Mouse (Mus musculus) liver, postnatal 0 days (tissue): Measurements from ENCODE around the gene Adamtsl2. TPM values are rescaled to one million over a fixed set of nuclear protein-coding genes. Genes with fewer than 3 reads are reported as not detected.
A peak's percentile ranks its signal among the peaks of the same experiment; 100 is the strongest.

ENCODE experiments used
- ATAC-seq: fragments of 200-750 bp; cut with Nextera tagmentation; 2 replicates; pipeline ENCODE4 v1.8.0; 2017; ENCODE audit warnings: mild to moderate bottlenecking, moderate library complexity
- DNase-seq: peaks from one replicate; pipeline ENCODE4 v3.0.0-alpha.2; 2016
- H3K27ac ChIP-seq: fragments of 300-500 bp; sonication (generic); 2 replicates; pipeline ENCODE4 v1.5.1; 2014; ENCODE audit warnings: antibody characterized with exemption, moderate library complexity, mild to moderate bottlenecking, low read depth
- H3K27me3 ChIP-seq: fragments of 300-500 bp; sonication (generic); 2 replicates; pipeline ENCODE4 v1.6.1; 2014; ENCODE audit warnings: low read length, control low read depth, mixed read lengths; ENCODE audit not compliant: insufficient read depth
- H3K36me3 ChIP-seq: fragments of 300-500 bp; sonication (generic); replicated peaks from 2 replicates; pipeline ENCODE4 v1.6.1; 2014; ENCODE audit warnings: mild to moderate bottlenecking, control low read depth, low read length, moderate library complexity, mixed read lengths; ENCODE audit not compliant: insufficient read depth
- H3K4me1 ChIP-seq: fragments of 300-500 bp; sonication (generic); 2 replicates; pipeline ENCODE4 v1.6.1; 2014; ENCODE audit warnings: antibody characterized with exemption, mild to moderate bottlenecking, control low read depth; ENCODE audit not compliant: insufficient read depth
- H3K4me2 ChIP-seq: fragments of 300-500 bp; sonication (generic); 2 replicates; pipeline ENCODE4 v1.6.1; 2014; ENCODE audit warnings: low read depth, mild to moderate bottlenecking, low read length, moderate library complexity, mixed read lengths
- H3K4me3 ChIP-seq: fragments of 300-500 bp; sonication (generic); 2 replicates; pipeline ENCODE4 v1.5.1; 2014; ENCODE audit warnings: low read depth, low read length
- H3K9ac ChIP-seq: fragments of 300-500 bp; sonication (generic); replicated peaks from 2 replicates; pipeline ENCODE4 v1.6.1; 2014; ENCODE audit warnings: mild to moderate bottlenecking, moderate library complexity
- H3K9me3 ChIP-seq: fragments of 300-500 bp; sonication (generic); 2 replicates; pipeline ENCODE4 v1.6.1; 2016; ENCODE audit warnings: mild to moderate bottlenecking, control low read depth, low read length, mixed read lengths
- CTCF ChIP-seq: sonication (generic); IDR thresholded peaks from 2 replicates; pipeline ENCODE4 v1.5.1; 2016; ENCODE audit warnings: antibody characterized with exemption, low read depth
- EP300 ChIP-seq: IDR thresholded peaks from 2 replicates; pipeline ENCODE4 v1.6.1; 2016; ENCODE audit warnings: antibody characterized with exemption, low read depth, mild to moderate bottlenecking
- WGBS: fragments of 180-500 bp; shearing (Covaris S2); extraction: QIAGEN DNeasy Blood & Tissue Kit; methylation state at CpG from one replicate; pipeline ENCODE4 v1.1.7; 2014; ENCODE audit not compliant: insufficient replicate concordance; 5-methylcytosine and 5-hydroxymethylcytosine counted together
- polyA plus RNA-seq: library from polyadenylated mRNA; unstranded; fragments of >200 nt; fragmentation: Nextera tagmentation; extraction: Ambion mirVana; gene quantifications from 2 replicates; pipeline ENCODE4 v1.2.1, GENCODE M21; 2015

Gene Adamtsl2
- polyA plus RNA-seq, 1 experiment from 2014 or later: 1.1 TPM

GRCm38 (mm10) chr2:27042131-27042844 lies 36.9 kb upstream of the Adamtsl2 start:
- DNase-seq: peak; percentile 87
- H3K27ac ChIP-seq: peak overlapping the region; percentile 96
- no peak overlapping the region for H3K4me2 ChIP-seq
- no peaks in the 10 kb centered on the region for H3K36me3 ChIP-seq
- H3K4me3 ChIP-seq: no peak overlapping the region
- WGBS: 55% methylated on average over 8 of the region's 8 CpGs
- H3K9ac ChIP-seq: peak overlapping the region; percentile 34; the same call in 1 of the 2 replicates
- H3K27me3 ChIP-seq: no peaks in the 10 kb centered on the region
- no peak for TF ChIP-seq CTCF
- peak; percentile 79; the same call in 1 of the 2 replicates for TF ChIP-seq EP300
- no peaks in the 10 kb centered on the region for H3K9me3 ChIP-seq
- peak; percentile 91 for ATAC-seq
- H3K4me1 ChIP-seq: peaks cover 11% of the 10 kb centered on the region

GRCm38 (mm10) chr2:27043461-27043860 lies 35.7 kb upstream of the Adamtsl2 start:
- peak; percentile 88 for TF ChIP-seq CTCF
- TF ChIP-seq EP300: no peak
- Histone ChIP-seq H3K4me1 (peaks cover 11% of the 10 kb centered on the region), H3K4me3 (no peak overlapping the region), H3K9ac (no peak overlapping the region), H3K27ac (peak overlapping the region; percentile 96; the same call in 1 of the 2 replicates), H3K4me2 (no peak overlapping the region), H3K36me3 (no peaks in the 10 kb centered on the region), H3K27me3 (no peaks in the 10 kb centered on the region), H3K9me3 (no peaks in the 10 kb centered on the region)
- peak; percentile 82 for DNase-seq
- WGBS: 12% methylated on average over 3 of the region's 3 CpGs
- ATAC-seq: peak; percentile 46

GRCm38 (mm10) chr2:27044166-27044565 lies 35.0 kb upstream of the Adamtsl2 start:
- no peaks in the 10 kb centered on the region for H3K27me3 ChIP-seq
- H3K27ac ChIP-seq: no peak overlapping the region
- peaks cover 11% of the 10 kb centered on the region for H3K4me1 ChIP-seq
- TF ChIP-seq CTCF (no peak), EP300 (no peak)
- ATAC-seq (no peak), DNase-seq (no peak)
- WGBS: 77% methylated on average over 4 of the region's 4 CpGs
- no peak overlapping the region for H3K4me2 ChIP-seq
- H3K9ac ChIP-seq: no peak overlapping the region
- H3K9me3 ChIP-seq: no peaks in the 10 kb centered on the region
- no peaks in the 10 kb centered on the region for H3K36me3 ChIP-seq
- no peak overlapping the region for H3K4me3 ChIP-seq

GRCm38 (mm10) chr2:27044641-27045040 lies 34.5 kb upstream of the Adamtsl2 start:
- no peak for ATAC-seq
- H3K27ac ChIP-seq: no peak overlapping the region
- H3K27me3 ChIP-seq: no peaks in the 10 kb centered on the region
- no peak overlapping the region for H3K4me3 ChIP-seq
- WGBS: 61% methylated on average over 3 of the region's 3 CpGs
- TF ChIP-seq EP300: no peak
- no peak for TF ChIP-seq CTCF
- H3K36me3 ChIP-seq: no peaks in the 10 kb centered on the region
- H3K4me1 ChIP-seq: peaks cover 11% of the 10 kb centered on the region
- H3K9ac ChIP-seq: no peak overlapping the region
- DNase-seq: no peak
- no peaks in the 10 kb centered on the region for H3K9me3 ChIP-seq
- H3K4me2 ChIP-seq: no peak overlapping the region

GRCm38 (mm10) chr2:27045979-27046770 lies 33.0 kb upstream of the Adamtsl2 start:
- ATAC-seq (no peak), DNase-seq (no peak)
- Histone ChIP-seq H3K9me3 (no peaks in the 10 kb centered on the region), H3K4me2 (no peak overlapping the region), H3K9ac (no peak overlapping the region), H3K4me3 (no peak overlapping the region), H3K4me1 (peaks cover 11% of the 10 kb centered on the region), H3K36me3 (no peaks in the 10 kb centered on the region), H3K27ac (peak overlapping the region; percentile 12; the same call in 1 of the 2 replicates), H3K27me3 (no peaks in the 10 kb centered on the region)
- WGBS: 61% methylated on average over 8 of the region's 8 CpGs
- TF ChIP-seq EP300: peak; percentile 38; the same call in 1 of the 2 replicates
- TF ChIP-seq CTCF: no peak

- no peak for DNase-seq
- no peak overlapping the region for H3K9ac ChIP-seq
- H3K27ac ChIP-seq: no peak overlapping the region
- H3K9me3 ChIP-seq: no peaks in the 10 kb centered on the region
- no peaks in the 10 kb centered on the region for H3K27me3 ChIP-seq
- WGBS: 55% methylated on average over 6 of the region's 6 CpGs
- no peak overlapping the region for H3K4me2 ChIP-seq
- H3K4me3 ChIP-seq: no peak overlapping the region
- no peaks in the 10 kb centered on the region for H3K36me3 ChIP-seq
- no peak for TF ChIP-seq CTCF
- TF ChIP-seq EP300: no peak
- H3K4me1 ChIP-seq: no peaks in the 10 kb centered on the region; the same call in 1 of the 2 replicates
- ATAC-seq: peak; percentile 12; the same call in 1 of the 2 replicates
These were observed 29.8 kb upstream of the Adamtsl2 start for GRCm38 (mm10) chr2:27049408-27049807.
